Mouse (Mus musculus) spleen, adult 2 months (tissue): ENCODE results near the gene Olfr376. TPM values are rescaled to one million over a fixed set of nuclear protein-coding genes. Genes with fewer than 3 reads are reported as not detected.

ENCODE experiments used
- DNase-seq, 2 experiments: peaks; one replicate each; pipeline versions ENCODE4 v3.0.0 to v3.0.0-alpha.2; 2012 to 2021; ENCODE audit warnings: low spot score in 2 of 2, low read depth in 1 of 2
- H3K27ac ChIP-seq: fragments of 200-500 bp; 2 replicates; pipeline ENCODE4 v1.5.1; 2012; ENCODE audit warnings: low read length, inconsistent platforms; ENCODE audit not compliant: insufficient read depth
- H3K27me3 ChIP-seq: fragments of 200-500 bp; 2 replicates; pipeline ENCODE4 v1.6.1; 2012; ENCODE audit warnings: mild to moderate bottlenecking, moderate library complexity, low read length, inconsistent platforms; ENCODE audit not compliant: control insufficient read depth, insufficient read depth
- H3K36me3 ChIP-seq: fragments of 200-500 bp; 2 replicates; pipeline ENCODE4 v1.6.1; 2012; ENCODE audit warnings: mild to moderate bottlenecking, low read length, inconsistent platforms; ENCODE audit not compliant: control insufficient read depth, insufficient read depth
- H3K4me1 ChIP-seq: fragments of 200-500 bp; 2 replicates; pipeline ENCODE4 v1.6.1; 2011; ENCODE audit warnings: inconsistent platforms; ENCODE audit not compliant: control insufficient read depth, insufficient read depth, insufficient read length
- H3K4me3 ChIP-seq: fragments of 200-500 bp; 2 replicates; pipeline ENCODE4 v1.5.1; 2011; ENCODE audit warnings: mild to moderate bottlenecking, inconsistent platforms; ENCODE audit not compliant: insufficient read depth, insufficient read length; ENCODE audit errors: extremely low read depth
- CTCF ChIP-seq: fragments of 200-500 bp; IDR thresholded peaks from 2 replicates; pipeline ENCODE4 v1.5.1; 2011; ENCODE audit warnings: mild to moderate bottlenecking, inconsistent platforms; ENCODE audit not compliant: insufficient read depth, insufficient read length, insufficient replicate concordance; ENCODE audit errors: extremely low read depth
- POLR2A ChIP-seq: fragments of 200-500 bp; IDR thresholded peaks from 2 replicates; pipeline ENCODE4 v1.6.1; 2011; ENCODE audit warnings: low read depth, low read length, inconsistent platforms
- WGBS: fragments of 180-500 bp; shearing (Covaris S2); methylation state at CpG from one replicate; pipeline ENCODE4 v1.1.7; 2018; 5-methylcytosine and 5-hydroxymethylcytosine counted together
- polyA plus RNA-seq: library from polyadenylated mRNA; depleted of rRNA; stranded (reverse); fragments of >200 nt; gene quantifications from 2 replicates; pipeline ENCODE4 v1.2.3, GENCODE M21; 2012; rRNA removed

Olfr376 gene
- polyA plus RNA-seq, 1 experiment = not detected

GRCm38 (mm10) chr11:73336919-73337318, 34.1 kb upstream of the Olfr376 start:
- Histone ChIP-seq H3K4me3 (no peak overlapping the region), H3K27me3 (no peaks in the 10 kb centered on the region), H3K4me1 (no peaks in the 10 kb centered on the region), H3K36me3 (no peaks in the 10 kb centered on the region), H3K27ac (no peak overlapping the region)
- no peak for DNase-seq
- WGBS = 72% methylated on average over 4 of the region's 4 CpGs
- no peak for TF ChIP-seq POLR2A
- no peak for TF ChIP-seq CTCF

GRCm38 (mm10) chr11:73350483-73350882, 20.6 kb upstream of the Olfr376 start, which contains the start of gene Olfr20:
Olfr20 (plus strand) TSS chr11:73350783.
- no peak within 1 kb of the TSS for H3K4me3 ChIP-seq
- no peak within 1 kb of the TSS for H3K27ac ChIP-seq
- H3K27me3 ChIP-seq = no peaks in the 10 kb centered on the region
- DNase-seq = no peak
- TF ChIP-seq CTCF = no peak
- TF ChIP-seq POLR2A = no peak
- H3K4me1 ChIP-seq = no peaks in the 10 kb centered on the region
- WGBS = 47% methylated on average over 3 of the region's 3 CpGs
- no peaks in the 10 kb centered on the region for H3K36me3 ChIP-seq

GRCm38 (mm10) chr11:73395374-73395773, 24.3 kb downstream of the Olfr376 start:
- 75% methylated on average over 4 of the region's 4 CpGs for WGBS
- TF ChIP-seq POLR2A (no peak), CTCF (no peak)
- H3K36me3 ChIP-seq = no peaks in the 10 kb centered on the region

GRCm38 (mm10) chr11:73399514-73399913, 28.5 kb downstream of the Olfr376 start, which contains the start of gene Olfr1:
Olfr1 (minus strand) TSS chr11:73399614.
- H3K4me3 ChIP-seq = no peak within 1 kb of the TSS
- DNase-seq = no peak
- H3K27ac ChIP-seq = no peak within 1 kb of the TSS
- TF ChIP-seq CTCF = no peak
- no peak for TF ChIP-seq POLR2A
- H3K27me3 ChIP-seq = no peaks in the 10 kb centered on the region
- no peaks in the 10 kb centered on the region for H3K4me1 ChIP-seq
- no peaks in the 10 kb centered on the region for H3K36me3 ChIP-seq

More at GRCm38 (mm10) chr11:73395374-73395773, 24.3 kb downstream of the Olfr376 start:
- Histone ChIP-seq H3K4me3 (no peak overlapping the region), H3K4me1 (no peaks in the 10 kb centered on the region), H3K27ac (no peak overlapping the region), H3K27me3 (no peaks in the 10 kb centered on the region)
- no peak for DNase-seq

Other genes with a start within 250 kb of the Olfr376 start
- gene Haspin, start 233.0 kb upstream of the Olfr376 start, polyA plus RNA-seq = 2.2 and 2.5 TPM in 2 replicates
- gene P2rx5, start 210.8 kb upstream of the Olfr376 start, polyA plus RNA-seq = 0.22 and 0.28 TPM in 2 replicates
- gene Emc6, start 194.2 kb upstream of the Olfr376 start, polyA plus RNA-seq = 27.2 and 42.2 TPM in 2 replicates
- gene Tax1bp3, start 194.2 kb upstream of the Olfr376 start, polyA plus RNA-seq = 17.0 and 18.7 TPM in 2 replicates
- 10.7 and 11.9 TPM in 2 replicates for gene Ctns, start 172.2 kb upstream of the Olfr376 start, polyA plus RNA-seq
- gene Shpk, start 171.8 kb upstream of the Olfr376 start, polyA plus RNA-seq = 3.1 and 3.3 TPM in 2 replicates
- not detected in 2 replicates for gene Trpv1, start 137.0 kb upstream of the Olfr376 start, polyA plus RNA-seq
- 0.07 and 0.14 TPM in 2 replicates for gene Trpv3, start 103.9 kb upstream of the Olfr376 start, polyA plus RNA-seq
- gene Aspa, start 41.6 kb upstream of the Olfr376 start, polyA plus RNA-seq = 0.08 TPM in 1 of 2 replicates, not detected in the other
- gene Gm49340, start 41.5 kb upstream of the Olfr376 start, polyA plus RNA-seq = not detected in 2 replicates
- gene Spata22, start 41.5 kb upstream of the Olfr376 start, polyA plus RNA-seq = not detected in 2 replicates
- gene Olfr20, start 20.5 kb upstream of the Olfr376 start, polyA plus RNA-seq = not detected in 2 replicates
- not detected in 2 replicates for gene Olfr1, start 28.4 kb downstream of the Olfr376 start, polyA plus RNA-seq
- gene Olfr378, start 57.2 kb downstream of the Olfr376 start, polyA plus RNA-seq = not detected in 2 replicates
- gene Olfr380, start 86.3 kb downstream of the Olfr376 start, polyA plus RNA-seq = not detected in 2 replicates
- gene Olfr381, start 120.4 kb downstream of the Olfr376 start, polyA plus RNA-seq = not detected in 2 replicates
- not detected in 2 replicates for gene Olfr382, start 146.0 kb downstream of the Olfr376 start, polyA plus RNA-seq
- gene Olfr385, start 221.8 kb downstream of the Olfr376 start, polyA plus RNA-seq = not detected in 2 replicates
- gene Olfr384, start 227.3 kb downstream of the Olfr376 start, polyA plus RNA-seq = not detected in 2 replicates